Mouse (Mus musculus) limb, embryonic 14.5 days (tissue): ENCODE measurements around the gene Pxn. TPM values are rescaled to one million over a fixed set of nuclear protein-coding genes. Genes with fewer than 3 reads are reported as not detected.
A peak's percentile ranks its signal among the peaks of the same experiment; 100 is the strongest.

Experiments
- ATAC-seq: fragments of 200-750 bp; cut with Nextera tagmentation; 2 replicates; pipeline ENCODE4 v1.8.0; 2017; ENCODE audit warnings: low read depth, moderate number of reproducible peaks, moderate TSS enrichment; ENCODE audit not compliant: low FRiP score
- DNase-seq: peaks from one replicate; pipeline ENCODE4 v3.0.0-alpha.2; 2015; ENCODE audit warnings: low spot score
- H3K27ac ChIP-seq: fragments of 300-500 bp; sonication (generic); replicated peaks from 2 replicates; pipeline ENCODE4 v1.5.1; 2014; ENCODE audit warnings: low read depth, mild to moderate bottlenecking, low read length, moderate library complexity, mixed read lengths
- H3K27me3 ChIP-seq: fragments of 300-500 bp; sonication (generic); 2 replicates; pipeline ENCODE4 v1.6.1; 2014; ENCODE audit warnings: low read length, mixed read lengths; ENCODE audit not compliant: control insufficient read depth, insufficient read depth
- H3K36me3 ChIP-seq: fragments of 300-500 bp; sonication (generic); 2 replicates; pipeline ENCODE4 v1.6.1; 2014; ENCODE audit warnings: mild to moderate bottlenecking, low read length, moderate library complexity, mixed read lengths; ENCODE audit not compliant: control insufficient read depth, insufficient read depth
- H3K4me1 ChIP-seq: fragments of 300-500 bp; sonication (generic); 2 replicates; pipeline ENCODE4 v1.6.1; 2014; ENCODE audit warnings: antibody characterized with exemption, low read length, mixed read lengths; ENCODE audit not compliant: control insufficient read depth, insufficient read depth
- H3K4me2 ChIP-seq: fragments of 300-500 bp; sonication (generic); replicated peaks from 2 replicates; pipeline ENCODE4 v1.6.1; 2014; ENCODE audit warnings: low read depth, mild to moderate bottlenecking, low read length, moderate library complexity; ENCODE audit not compliant: severe bottlenecking
- H3K4me3 ChIP-seq: fragments of 300-500 bp; sonication (generic); replicated peaks from 2 replicates; pipeline ENCODE4 v1.5.1; 2014; ENCODE audit warnings: low read length
- H3K9ac ChIP-seq: fragments of 300-500 bp; sonication (generic); 2 replicates; pipeline ENCODE4 v1.6.1; 2014; ENCODE audit warnings: mild to moderate bottlenecking, low read depth, low read length, moderate library complexity; ENCODE audit not compliant: severe bottlenecking
- H3K9me3 ChIP-seq: fragments of 300-500 bp; sonication (generic); 2 replicates; pipeline ENCODE4 v1.6.1; 2016; ENCODE audit warnings: low read length; ENCODE audit not compliant: control insufficient read depth
- POLR2A ChIP-seq: fragments of 200-500 bp; IDR thresholded peaks from 2 replicates; pipeline ENCODE4 v1.8.0; 2012; ENCODE audit warnings: inconsistent platforms, mild to moderate bottlenecking, moderate library complexity, borderline replicate concordance; ENCODE audit not compliant: insufficient read depth, insufficient read length; ENCODE audit errors: extremely low read depth
- WGBS: fragments of 180-500 bp; shearing (Covaris S2); extraction: QIAGEN DNeasy Blood & Tissue Kit; methylation state at CpG from one replicate; pipeline ENCODE4 v1.1.7; 2014; 5-methylcytosine and 5-hydroxymethylcytosine counted together
- polyA plus RNA-seq, 2 experiments: library from polyadenylated mRNA; depleted of rRNA in 1 of 2; stranded (reverse) in 1 of 2; unstranded in 1 of 2; fragments of >200 nt; fragmentation: Nextera tagmentation in 1 of 2; extraction: Ambion mirVana in 1 of 2; gene quantifications; 2 replicates each; pipeline versions ENCODE4 v1.2.1 to v1.2.3; 2012 to 2014

Pxn gene
- polyA plus RNA-seq, 2 experiments: 25.0 to 119 TPM

DNA sequence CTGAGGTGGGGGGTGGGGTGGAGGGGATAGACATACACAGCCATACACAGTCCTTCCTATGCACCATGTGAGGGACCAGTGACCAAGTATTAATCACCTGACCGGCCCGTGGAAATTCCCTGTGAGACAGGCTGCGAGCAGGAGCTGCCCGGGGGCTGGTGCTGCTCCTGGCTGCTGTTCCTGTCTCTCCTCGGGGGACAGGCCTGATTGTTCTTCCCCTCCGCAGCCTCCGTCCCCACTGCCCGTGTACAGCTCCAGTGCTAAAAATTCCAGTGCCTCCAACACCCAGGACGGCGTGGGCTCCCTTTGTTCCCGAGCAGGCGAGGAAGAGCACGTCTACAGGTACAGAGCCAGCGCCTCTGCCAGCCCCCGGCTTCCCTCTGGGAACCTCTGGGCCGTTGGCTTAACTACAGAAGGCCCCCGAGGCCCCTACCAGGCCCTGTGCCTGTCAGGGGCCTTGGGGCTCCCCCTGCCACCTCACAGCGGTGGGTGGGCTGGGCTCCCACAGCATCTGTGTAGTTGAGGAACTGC lies 38.2 kb downstream of the Pxn start:
- WGBS: 39% methylated on average over 15 of the region's 18 CpGs
- H3K4me2 ChIP-seq: no peak overlapping the region
- no peak overlapping the region for H3K4me3 ChIP-seq
- H3K4me1 ChIP-seq: peaks cover 27% of the 10 kb centered on the region
- DNase-seq (no peak), ATAC-seq (no peak)
- H3K27me3 ChIP-seq: no peaks in the 10 kb centered on the region
- no peaks in the 10 kb centered on the region for H3K9me3 ChIP-seq
- H3K9ac ChIP-seq: 0 out of 2 replicates have a peak overlapping the region, but pooled peaks have one; percentile 17
- peaks cover 57% of the 10 kb centered on the region for H3K36me3 ChIP-seq
- TF ChIP-seq POLR2A: no peak
- H3K27ac ChIP-seq: no peak overlapping the region

DNA sequence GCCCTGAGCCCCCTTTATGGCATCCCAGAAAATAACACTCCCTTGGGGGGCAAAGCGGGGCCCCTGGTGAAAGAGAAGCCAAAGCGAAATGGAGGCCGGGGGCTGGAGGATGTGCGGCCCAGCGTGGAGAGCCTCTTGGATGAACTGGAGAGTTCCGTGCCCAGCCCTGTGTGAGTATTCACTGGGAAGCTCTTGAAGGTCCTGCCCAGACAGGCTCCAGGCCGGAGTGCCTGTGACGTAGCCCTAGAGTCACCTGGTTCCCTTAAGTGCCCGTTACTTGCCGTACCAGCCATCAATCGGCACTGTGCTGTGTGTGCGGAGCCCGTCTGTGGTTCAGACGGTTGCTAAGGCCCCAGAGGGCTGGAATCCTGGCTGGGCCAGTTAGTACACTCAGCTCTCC lies 39.2 kb downstream of the Pxn start:
- Histone ChIP-seq H3K4me2 (no peak overlapping the region), H3K27me3 (no peaks in the 10 kb centered on the region), H3K9me3 (no peaks in the 10 kb centered on the region), H3K4me1 (peaks cover 27% of the 10 kb centered on the region), H3K36me3 (peaks cover 63% of the 10 kb centered on the region), H3K4me3 (no peak overlapping the region), H3K9ac (no peak overlapping the region), H3K27ac (no peak overlapping the region)
- ATAC-seq (no peak), DNase-seq (no peak)
- TF ChIP-seq POLR2A: no peak
- 72% methylated on average over 14 of the region's 14 CpGs for WGBS

DNA sequence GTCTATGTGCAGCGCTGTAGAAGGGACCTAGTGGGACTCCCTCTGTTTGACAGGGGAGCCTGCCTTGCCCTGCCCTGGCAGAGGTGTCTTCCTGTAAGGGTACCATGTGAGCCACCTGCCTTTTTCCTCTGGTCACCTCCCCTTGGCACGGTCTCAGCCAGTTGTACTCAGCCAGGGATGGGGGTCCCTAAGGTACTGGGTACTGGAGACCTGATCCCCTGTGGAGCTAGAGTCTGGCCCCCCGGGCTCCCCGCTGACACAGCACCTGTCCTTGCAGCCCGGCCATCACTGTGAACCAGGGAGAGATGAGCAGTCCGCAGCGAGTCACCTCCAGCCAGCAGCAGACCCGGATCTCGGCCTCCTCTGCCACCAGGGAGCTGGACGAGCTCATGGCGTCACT lies 40.1 kb downstream of the Pxn start:
- Histone ChIP-seq H3K4me2 (no peak overlapping the region), H3K9ac (no peak overlapping the region), H3K4me3 (no peak overlapping the region), H3K9me3 (no peaks in the 10 kb centered on the region), H3K27ac (no peak overlapping the region), H3K36me3 (peaks cover 72% of the 10 kb centered on the region), H3K27me3 (no peaks in the 10 kb centered on the region), H3K4me1 (peaks cover 27% of the 10 kb centered on the region)
- no peak for TF ChIP-seq POLR2A
- ATAC-seq (no peak), DNase-seq (no peak)
- WGBS: 74% methylated on average over 11 of the region's 11 CpGs

DNA sequence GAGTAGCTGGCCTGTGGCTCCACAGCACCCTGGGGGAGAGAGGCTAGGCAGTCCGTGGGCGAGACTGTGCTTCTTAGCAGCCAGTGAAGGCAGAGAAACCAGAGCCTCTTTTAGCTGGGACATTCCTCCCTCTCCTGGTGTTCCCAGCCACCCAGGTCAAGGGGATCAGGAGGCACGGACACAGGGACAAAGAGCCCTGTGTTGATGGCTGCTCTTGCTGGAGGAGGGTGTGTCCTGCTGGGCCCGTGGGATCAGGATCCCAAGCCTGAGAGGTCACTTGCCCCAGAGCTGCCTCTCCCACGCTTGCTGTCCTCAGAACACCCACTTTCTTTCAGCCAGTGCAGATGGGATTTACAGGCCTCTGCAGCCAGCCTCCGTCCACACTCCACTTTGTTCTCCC lies 40.5 kb downstream of the Pxn start:
- Histone ChIP-seq H3K36me3 (peaks cover 77% of the 10 kb centered on the region), H3K4me3 (no peak overlapping the region), H3K27ac (no peak overlapping the region), H3K4me2 (no peak overlapping the region), H3K9me3 (no peaks in the 10 kb centered on the region), H3K4me1 (peaks cover 27% of the 10 kb centered on the region), H3K27me3 (no peaks in the 10 kb centered on the region), H3K9ac (no peak overlapping the region)
- TF ChIP-seq POLR2A: no peak
- 67% methylated on average over 6 of the region's 6 CpGs for WGBS
- DNase-seq (no peak), ATAC-seq (no peak)

DNA sequence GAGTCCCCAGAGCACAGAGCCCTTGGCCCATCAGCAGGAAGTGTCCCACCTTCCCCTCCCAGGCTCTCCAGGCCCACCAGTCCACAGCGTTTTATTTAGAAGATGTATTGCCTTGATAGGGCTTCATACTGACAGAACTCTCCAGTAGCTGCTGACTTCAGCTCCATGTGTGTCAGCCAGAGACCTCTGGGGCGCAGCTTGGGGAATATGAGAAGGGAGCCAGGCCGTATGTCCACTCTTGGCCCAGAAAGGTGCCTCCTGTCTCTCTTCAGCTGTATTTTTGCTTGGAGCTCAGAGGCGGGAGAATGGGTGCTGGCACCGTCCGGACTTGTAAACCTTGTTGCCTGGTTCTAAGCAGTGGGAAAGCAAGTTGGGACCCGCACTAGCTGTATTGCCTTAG lies 40.9 kb downstream of the Pxn start:
- Histone ChIP-seq H3K27me3 (no peaks in the 10 kb centered on the region), H3K27ac (no peak overlapping the region), H3K9ac (no peak overlapping the region), H3K4me3 (no peak overlapping the region), H3K36me3 (peaks cover 81% of the 10 kb centered on the region), H3K4me2 (no peak overlapping the region), H3K4me1 (peaks cover 24% of the 10 kb centered on the region), H3K9me3 (no peaks in the 10 kb centered on the region)
- no peak for TF ChIP-seq POLR2A
- DNase-seq: no peak
- WGBS: 78% methylated on average over 7 of the region's 7 CpGs
- ATAC-seq: no peak
